Mouse (Mus musculus) bone marrow, adult 2 months (tissue): Measurements from ENCODE around the gene Glis1.

ENCODE experiments used
- CTCF ChIP-seq: fragments of 200-500 bp; IDR thresholded peaks from 2 replicates; pipeline ENCODE4 v1.5.1; 2011; ENCODE audit warnings: low read length, control low read depth; ENCODE audit not compliant: control insufficient read depth, insufficient read depth
- POLR2A ChIP-seq: fragments of 200-500 bp; IDR thresholded peaks from 2 replicates; pipeline ENCODE4 v1.6.1; 2011; ENCODE audit warnings: low read depth, mild to moderate bottlenecking, control low read depth, low read length, borderline replicate concordance; ENCODE audit not compliant: control insufficient read depth

DNA sequence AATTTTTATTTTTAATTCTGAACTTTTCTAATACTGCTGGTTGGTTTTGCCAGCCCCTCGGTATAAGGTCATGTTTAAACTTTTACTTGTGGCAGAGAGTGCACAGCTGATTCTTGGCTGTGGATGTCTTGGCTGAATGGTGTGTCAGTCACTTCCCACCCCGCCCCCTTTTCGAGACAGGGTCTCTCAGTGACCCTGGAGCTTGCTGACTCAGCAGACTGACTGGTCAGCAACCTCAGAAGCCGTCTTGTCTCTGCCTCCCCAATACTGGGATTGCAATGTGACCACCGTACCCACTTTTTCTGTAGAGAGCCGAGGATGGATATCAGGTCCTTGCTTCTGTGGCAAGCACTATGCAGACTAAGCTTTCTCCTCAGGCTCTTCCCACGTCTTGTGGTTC is 154.2 kb downstream of the Glis1 start:
- TF ChIP-seq CTCF (no peak), POLR2A (no peak)
